Mouse (Mus musculus): Measurements from ENCODE around the gene Irgm1.

DNA sequence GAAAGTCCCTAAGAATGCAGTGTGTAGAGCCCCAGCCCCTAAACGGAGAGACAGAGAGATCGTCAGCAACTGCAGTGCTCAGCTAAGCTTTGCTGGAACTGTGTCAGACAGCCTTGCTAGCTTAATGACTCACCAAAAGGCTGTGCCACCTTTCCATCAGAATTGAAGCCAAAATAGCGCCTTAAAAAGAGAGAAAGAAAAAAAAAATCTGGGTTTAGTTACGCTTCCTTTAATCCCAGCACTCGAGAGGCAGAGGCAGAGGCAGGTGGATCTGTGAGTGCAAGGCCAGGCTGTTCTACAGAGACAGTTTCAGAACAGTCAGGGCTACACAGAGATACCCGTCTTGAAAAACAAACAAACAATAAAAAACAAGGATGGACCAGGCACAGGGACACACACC, 27.2 kb downstream of the Irgm1 start:
- TF ChIP-seq CTCF (IDR thresholded peaks at IDR 0.05; ENCODE audit: low read depth) (no peak), EP300 (optimal IDR thresholded peaks at IDR 0.05) (no peak)

All from stomach, postnatal 0 days (tissue).